Mouse (Mus musculus): Measurements from ENCODE around the gene Retreg3.

GRCm38 (mm10) chr11:101057860-101058259 lies 61.8 kb downstream of the Retreg3 start:
- no peak for TF ChIP-seq UBTF (IDR thresholded peaks at IDR 0.05; ENCODE audit: borderline replicate concordance, insufficient read depth, low read depth, low read length)
- peak; percentile 75 to 97 (median 86) for TF ChIP-seq CTCF (IDR thresholded peaks at IDR 0.05 in 2 of 3, conservative IDR thresholded peaks at IDR 0.05 in 1 of 3; ENCODE audit: control insufficient read depth in 1 of 3, insufficient read depth in 1 of 3, low read depth in 2 of 3, low read length in 3 of 3, poor library complexity in 1 of 3, severe bottlenecking in 1 of 3)
- no peak for TF ChIP-seq POLR2A (IDR thresholded peaks at IDR 0.05; ENCODE audit: control insufficient read depth in 1 of 2, insufficient read depth in 1 of 2, low read depth in 1 of 2, low read length in 2 of 2, poor library complexity in 1 of 2)
- TF ChIP-seq MAZ (IDR thresholded peaks at IDR 0.05; ENCODE audit: low read depth, low read length) = no peak
- TF ChIP-seq EP300 (IDR thresholded peaks at IDR 0.05; ENCODE audit: low read depth in 1 of 2, low read length in 2 of 2) = no peak
- TF ChIP-seq TCF12 (IDR thresholded peaks at IDR 0.05; ENCODE audit: low read depth, low read length) = no peak
- no peak for TF ChIP-seq NRF1 (IDR thresholded peaks at IDR 0.05; ENCODE audit: insufficient read depth, low read depth, low read length, poor library complexity, severe bottlenecking)

All from MEL (cell line).